Mouse (Mus musculus) cerebellum, postnatal 4 days (tissue): ENCODE measurements at regions not wholly inside any gene's neighbourhood (a gene's known extent, or its start where the extent isn't known, plus 50 kb on each side); places are given as distances from the start of the nearest gene placed in this dataset.

Experiments
- DNase-seq, 2 experiments: peaks; one replicate each; pipeline ENCODE4 v3.0.0; 2022; ENCODE audit warnings: low spot score in 2 of 2, mixed read lengths in 1 of 2

DNA sequence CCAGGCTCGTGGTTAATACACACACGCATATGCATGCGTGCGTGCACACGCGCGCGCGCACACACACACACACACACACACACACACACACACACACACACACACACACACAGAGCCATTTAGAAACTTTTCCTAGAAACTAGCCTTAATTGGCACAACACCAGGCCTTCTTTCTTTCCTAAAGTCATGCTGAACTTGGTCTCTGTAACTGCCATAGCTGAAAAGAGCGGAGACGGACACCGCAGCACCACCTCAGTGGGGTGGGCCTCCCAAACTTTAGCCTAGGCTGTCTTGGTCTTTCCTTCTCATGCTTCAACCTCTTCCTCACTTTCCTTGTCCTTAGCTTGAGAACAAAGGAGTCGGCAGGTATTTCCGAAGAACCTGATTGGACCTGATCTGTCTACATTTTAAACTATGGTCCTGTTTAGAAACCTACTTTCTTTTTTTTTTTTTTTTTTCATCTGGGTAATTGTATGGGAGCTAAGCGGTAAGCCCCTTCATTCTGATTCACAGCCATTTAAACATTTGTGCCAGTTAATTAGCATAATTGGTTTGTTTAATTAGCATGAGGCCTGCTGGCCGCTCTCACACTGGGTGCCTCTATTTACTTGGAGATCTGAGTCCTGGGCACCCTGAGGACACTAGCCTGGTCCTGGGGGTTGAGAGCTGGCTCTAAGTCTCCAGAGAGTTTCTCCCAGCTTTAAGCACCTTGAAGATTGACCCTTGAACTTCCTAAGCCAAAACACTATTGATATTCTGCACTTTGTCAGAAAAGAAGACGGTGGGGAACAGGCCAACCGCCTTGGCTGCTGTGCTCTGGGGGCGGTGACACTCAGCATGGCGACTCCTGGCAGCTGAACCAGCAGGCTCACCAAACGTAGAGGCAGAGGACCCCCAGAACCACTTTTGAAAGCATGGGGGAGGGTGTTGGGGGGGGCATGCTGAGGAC, 269.7 kb upstream of the Irx3 start:
- DNase-seq = peak in 1 of 2 experiments; percentile 37

DNA sequence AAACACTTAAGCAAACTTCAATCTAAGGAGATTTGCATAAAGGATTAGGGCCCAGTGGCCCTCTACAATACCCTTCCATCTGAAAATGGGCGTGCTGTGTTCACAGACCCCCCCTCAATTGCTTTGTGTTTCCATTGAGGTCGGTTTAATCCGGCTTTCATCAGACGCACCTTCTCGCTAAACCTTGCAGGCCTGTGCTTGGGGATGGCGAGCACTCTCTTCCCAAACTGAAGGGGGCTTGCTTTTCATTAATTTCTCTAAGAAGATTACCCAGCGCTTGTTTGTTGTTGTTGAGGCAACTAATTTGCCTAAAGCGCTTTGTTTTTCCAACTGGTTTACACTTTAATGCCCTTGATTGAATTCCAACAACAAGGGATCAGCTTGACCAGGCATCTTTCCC, 268.8 kb upstream of the Irx3 start:
- DNase-seq = no peak

DNA sequence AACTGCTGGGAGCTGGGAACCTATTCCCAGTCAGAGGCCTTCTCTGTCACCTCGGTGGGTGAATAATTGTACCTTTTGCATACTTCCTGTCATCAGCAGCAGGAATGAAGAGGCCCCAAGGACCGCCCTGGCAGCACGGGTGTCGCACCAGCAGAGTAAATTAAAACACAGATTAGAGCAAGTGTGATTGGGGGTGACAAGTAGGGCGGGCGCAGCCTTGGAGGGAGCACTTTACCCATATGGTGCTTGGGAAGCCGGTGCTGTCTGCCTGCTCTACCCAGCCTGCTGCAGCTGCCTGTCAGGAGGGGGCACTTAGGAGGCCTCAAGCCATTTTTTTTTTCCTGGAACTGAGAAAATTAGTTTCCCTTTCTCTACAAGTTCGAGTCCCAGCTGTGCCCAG, 264.6 kb upstream of the Irx3 start:
- peak in 1 of 2 experiments; percentile 21 for DNase-seq

DNA sequence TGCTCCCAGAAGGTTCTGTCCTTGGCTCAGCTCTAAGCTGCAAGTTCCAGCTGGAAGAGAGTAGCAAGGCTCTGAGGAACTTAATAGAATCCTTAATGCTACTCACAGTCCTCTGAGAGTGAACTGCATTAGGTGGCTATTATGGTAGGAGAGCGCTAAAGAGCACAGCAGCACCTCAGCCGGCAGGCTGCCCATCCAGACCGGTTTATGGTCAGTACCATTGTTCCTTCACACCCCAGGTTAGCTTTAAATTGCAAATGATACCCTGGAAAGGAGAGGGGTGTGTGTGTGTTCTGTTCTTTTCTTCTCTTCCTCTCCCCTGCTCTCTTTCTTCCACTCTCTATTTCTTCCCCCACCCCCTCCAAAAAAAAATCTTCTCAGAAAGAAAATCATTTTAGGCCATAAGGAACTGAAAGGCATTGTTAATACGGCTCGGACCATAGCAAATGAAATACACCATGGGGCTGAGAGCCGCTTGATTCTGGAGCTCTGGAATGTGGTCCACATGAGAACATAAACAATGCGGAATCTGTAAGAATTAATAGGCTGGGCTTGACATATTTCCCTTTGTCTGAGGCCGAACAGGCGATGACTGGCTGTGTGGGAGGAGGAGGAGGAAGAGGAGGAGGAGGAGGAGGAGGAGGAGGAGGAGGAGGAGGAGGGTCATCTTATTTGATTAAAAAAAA, 263.8 kb upstream of the Irx3 start:
- DNase-seq = no peak

DNA sequence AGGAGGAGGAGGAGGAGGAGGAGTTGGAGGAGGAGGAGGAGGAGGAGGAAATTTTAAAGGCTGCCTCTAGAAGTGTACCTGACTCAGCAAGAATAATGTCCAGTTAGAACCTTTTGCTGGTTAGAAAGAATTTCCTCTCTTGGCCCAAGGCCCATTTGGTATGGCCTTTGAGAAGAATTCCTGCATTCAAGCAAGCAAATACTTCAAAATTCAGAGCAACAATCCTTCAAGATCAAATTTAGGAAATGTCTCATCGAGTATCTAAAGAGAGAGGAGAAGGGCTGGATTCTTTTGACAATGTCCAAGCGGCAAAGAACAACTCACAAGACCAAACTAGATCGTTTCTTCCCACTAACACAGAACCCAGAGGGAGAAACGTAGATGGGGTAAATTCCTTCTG, 263.1 kb upstream of the Irx3 start:
- DNase-seq = no peak

DNA sequence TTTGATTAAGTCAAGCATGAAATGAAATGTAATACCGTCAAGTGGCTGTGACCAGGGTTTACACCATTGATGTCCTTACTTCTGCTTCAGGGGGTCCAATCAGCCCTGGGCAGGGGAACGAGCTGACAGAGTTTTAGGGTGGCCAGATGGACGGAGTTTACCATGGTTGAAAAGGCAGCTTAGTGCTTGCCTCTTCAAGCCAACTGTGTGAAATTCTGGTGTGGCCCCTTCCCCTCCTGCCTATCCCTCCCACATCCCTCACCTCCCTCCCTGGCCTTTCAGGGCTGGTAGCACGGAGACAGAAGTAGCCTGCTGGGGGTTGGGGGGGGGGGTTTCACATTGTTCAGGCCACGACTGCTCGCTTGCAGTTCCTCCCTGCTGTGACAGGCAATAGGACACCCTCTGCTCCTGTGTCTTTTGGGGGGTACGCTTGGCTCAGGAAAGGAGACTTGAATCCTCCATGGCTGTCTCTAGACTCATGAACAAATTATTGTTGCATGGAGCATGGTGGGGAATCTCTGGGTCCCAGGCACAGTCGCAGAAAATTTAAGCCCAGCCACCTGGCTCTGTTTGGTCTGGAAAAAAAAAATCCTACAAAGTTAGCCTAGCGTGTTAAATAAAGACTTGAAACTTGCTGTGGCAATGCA, 262.4 kb upstream of the Irx3 start:
- peak in 1 of 2 experiments; percentile 26 for DNase-seq

DNA sequence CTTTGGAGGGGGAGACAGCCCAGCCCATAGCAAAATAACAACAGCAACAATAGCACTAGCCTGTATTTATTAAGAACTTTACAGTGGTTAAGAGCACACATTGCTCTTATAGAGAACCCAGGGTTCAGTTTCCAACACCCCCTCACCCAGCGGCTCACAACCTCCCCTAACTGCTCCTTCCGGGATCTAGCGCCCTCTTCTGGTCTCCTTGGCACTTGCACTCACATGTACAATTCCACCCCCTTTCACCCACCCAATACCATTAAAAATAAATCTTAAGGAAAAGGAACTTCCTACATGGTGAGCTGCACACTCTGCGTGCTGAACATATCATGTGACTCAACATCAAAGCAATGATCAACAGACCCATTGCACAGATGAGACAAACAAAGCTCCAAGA, 261.5 kb upstream of the Irx3 start:
- no peak for DNase-seq

DNA sequence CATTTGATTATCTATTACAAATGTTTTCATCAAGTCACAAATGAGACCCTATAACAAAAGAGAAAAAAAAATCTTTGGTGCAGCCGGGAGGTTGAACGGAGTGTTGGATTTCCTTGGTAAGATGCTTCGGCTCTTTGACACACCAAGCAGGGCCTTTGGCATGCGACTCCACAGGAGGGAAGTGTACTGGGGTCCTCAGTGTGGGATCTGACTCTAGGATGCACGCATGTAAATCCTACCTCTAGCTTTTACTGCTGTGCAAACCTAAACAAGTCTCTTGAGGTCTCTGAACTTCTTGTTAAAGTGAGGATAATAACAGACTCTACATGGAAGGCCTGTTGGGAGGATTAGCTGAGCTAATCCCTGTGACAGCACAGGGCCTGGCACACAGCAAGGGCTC, 257.6 kb upstream of the Irx3 start:
- no peak for DNase-seq

DNA sequence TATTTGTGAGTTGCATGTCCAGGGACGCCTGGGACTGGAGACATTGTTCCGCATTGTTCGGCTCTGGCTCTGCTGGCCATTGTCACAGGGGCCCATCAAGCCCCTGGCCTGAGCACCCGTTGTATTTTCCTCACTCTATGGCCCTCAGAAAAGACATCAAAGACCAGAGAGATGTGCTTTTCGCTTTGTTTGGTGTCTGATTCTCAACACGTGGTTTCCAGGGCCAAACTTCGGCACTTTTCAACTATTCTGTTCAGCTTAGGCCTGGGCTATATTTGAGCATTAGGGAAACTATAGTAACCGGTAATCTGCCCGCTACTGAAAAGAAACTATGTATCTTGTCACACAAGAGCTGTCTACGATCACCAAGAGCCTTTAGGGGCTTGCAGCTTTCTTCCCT, 257.1 kb upstream of the Irx3 start:
- DNase-seq = no peak

DNA sequence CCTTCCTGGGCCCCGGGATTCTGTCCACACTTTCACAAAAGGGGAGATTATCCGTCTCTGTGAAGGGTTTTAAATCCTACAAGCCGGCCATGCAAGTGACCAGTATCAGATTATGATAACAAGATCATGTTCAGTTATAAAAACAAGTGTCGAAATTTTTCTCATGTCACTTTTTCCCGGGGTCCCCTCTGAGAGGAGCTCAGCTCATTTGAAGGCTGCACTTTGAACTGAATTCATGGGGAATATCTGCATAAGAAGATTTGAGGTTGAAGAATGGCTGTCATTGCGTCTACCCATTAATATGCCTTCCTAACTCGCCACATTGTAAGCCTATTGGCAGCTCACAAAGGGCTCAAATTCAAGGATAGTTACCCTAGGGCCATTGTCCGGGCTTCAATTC, 256.0 kb upstream of the Irx3 start:
- no peak for DNase-seq

DNA sequence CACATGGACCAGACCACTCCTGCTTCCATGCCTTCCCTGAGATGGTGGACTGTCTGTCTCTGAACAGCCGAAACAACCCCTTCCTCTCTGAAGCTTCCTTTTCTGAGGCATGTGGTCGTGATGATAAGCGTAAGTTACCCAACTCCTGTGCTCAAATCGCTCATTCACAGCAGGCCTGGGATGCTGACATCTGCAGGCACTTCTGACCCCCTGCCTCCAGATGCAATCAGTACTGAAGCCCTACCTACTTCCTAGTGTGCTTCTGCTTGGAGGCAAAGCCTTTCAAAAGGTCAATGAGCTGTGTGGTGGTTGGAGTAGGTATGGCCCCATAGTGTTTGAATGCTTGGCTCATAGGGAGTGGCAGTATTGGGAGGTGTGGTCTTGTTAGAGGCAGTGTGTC, 253.7 kb upstream of the Irx3 start:
- DNase-seq = no peak

DNA sequence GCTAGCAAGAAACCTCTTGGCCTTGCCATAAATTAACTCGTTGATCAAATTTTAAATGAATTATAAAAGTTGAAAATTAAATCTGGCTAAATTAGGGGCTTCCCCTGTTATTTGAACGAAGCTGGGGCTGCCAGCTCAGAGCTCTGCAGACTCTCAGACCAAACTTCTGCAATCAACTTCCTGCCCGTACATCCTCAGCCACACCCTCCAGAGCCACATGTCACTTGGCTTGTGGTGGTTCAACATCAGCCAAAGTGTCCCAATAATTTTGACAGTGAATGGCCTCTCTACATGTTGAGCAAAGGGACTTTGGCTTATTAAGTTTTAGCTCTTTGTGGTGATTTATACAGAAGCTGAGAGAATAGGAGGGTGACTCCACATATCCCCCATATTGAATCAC, 242.8 kb upstream of the Irx3 start:
- DNase-seq = no peak

DNA sequence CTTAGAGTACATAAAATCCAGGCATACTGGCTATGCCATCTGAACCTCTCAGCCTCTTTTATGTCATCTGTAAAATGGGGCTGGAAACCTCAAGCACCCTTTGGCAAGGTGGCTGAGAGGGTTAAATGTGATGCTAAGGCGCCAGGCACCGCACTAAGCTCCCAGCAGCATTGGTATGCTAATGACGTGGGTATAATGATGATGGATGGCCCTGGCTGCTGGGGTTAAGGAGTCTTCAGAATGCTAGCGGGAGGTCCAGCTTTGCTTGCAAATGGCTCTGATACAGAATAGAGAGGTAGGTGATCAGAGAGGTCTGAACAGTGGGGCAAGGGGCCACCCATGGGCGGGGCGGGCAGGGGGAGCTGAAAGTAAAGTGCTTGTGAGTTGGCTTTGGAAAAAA, 241.1 kb upstream of the Irx3 start:
- DNase-seq = no peak

DNA sequence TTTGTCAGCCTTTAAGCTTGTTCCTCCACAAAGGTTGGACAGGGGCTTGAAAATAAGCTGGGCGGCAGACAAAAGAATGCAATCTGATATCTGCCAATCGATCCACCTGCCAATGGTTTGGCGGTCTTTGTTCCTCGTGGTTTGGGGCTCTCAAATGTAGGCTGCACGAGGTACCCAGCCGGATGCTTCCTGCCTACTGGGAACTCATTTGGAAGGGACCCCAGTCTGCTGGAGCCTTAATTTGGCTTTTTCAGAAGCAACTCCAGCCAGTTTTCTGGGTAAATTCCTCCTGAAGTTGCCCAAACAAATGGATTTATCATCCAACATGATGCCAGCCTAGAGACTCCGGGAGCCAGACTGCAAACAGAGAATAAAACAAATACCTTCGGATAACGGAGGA, 228.1 kb upstream of the Irx3 start:
- DNase-seq = no peak

DNA sequence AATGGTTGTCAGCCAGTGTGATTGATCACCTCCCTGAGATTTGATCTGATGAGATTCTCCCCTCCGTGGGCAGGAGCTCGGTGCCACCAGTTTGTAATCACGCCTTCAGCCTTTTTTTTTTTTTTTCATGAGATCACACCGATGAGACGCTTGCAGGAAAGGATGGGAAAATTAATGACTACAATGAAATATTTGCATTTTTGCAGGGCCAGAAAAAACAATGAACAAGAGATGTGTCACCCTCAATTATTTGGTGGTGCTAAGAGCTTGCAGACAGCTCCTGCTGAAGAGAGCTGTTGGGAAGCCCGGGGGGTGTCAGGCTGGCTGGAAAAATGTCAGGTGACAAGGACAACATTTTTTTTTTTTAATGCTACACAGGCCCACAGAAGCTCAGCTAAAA, 227.6 kb upstream of the Irx3 start:
- DNase-seq = no peak

DNA sequence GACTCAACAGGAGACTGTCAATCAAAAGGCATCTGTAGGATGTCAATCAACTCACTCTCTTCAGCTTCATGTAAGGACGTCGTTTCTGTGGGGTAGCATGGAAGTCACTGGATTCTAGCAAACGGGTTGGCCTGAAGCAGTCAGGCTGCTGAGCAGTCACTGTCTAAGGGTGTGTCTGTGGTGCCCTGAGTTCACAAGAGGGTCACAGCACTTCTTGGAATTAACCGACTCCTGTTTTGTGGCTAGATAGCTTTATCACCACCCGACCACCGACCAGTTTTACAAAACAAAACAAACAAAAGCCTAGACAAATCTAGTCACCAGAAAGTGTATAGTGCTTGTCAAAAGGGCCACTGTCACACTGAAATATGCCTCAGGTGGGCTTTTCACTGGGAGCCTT, 226.4 kb upstream of the Irx3 start:
- no peak for DNase-seq

DNA sequence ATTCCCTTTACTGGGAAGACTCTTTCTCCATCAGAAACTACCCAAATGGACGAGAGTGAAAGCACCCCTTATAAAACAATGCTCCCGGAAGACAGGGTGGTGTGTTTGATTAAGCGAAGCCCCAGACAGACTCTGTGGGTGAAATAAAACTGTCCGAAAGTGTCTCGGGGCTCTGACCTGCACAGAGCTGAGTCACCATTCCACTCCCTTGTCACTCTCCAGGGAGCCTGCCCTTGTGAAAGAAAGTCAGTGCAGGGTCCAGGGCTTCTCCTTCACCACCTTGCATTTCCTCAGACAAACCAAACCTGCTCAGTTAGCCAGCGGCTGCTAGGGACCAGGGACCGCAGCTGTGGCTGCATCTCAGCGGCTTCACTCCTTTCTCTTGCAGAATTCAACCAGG, 222.3 kb upstream of the Irx3 start:
- DNase-seq = no peak

DNA sequence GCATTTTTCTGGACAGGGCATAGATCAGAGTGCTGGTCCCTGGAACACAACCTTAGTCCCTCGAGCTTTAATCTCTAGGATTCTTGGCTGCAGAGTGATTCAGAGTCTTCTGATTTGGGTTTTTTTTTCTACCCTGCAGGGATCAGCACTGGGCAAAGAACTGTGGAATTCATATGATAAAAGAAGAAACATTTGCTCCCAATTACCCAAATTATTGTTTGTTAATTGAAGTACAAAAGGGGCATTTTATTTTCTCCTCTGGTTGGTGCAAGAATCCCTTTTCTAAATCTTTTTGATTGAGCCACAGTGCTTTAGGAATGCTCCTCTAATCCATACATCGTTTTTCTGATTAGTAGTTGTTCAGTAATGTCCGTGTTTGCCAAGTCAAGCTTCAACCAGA, 219.7 kb upstream of the Irx3 start:
- DNase-seq = no peak

DNA sequence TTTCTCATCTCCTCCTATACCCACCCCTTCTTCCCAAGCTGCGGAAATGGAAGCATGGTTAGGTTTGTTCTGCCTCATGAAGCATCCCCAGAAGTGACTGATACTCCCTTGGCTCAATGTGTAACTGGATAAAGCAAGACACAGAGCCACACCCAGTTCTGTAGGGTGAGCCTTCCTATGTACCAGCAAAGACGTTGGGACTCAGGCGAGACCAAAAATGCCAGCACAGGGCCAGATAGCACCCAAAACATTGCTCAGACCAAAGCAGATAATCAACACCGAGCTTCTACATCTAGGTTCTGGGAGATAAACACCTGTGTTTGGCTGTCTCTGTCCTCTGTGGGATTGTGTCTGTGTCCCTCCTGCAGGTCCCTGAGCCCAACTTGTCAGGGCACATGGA, 212.8 kb upstream of the Irx3 start:
- no peak for DNase-seq

DNA sequence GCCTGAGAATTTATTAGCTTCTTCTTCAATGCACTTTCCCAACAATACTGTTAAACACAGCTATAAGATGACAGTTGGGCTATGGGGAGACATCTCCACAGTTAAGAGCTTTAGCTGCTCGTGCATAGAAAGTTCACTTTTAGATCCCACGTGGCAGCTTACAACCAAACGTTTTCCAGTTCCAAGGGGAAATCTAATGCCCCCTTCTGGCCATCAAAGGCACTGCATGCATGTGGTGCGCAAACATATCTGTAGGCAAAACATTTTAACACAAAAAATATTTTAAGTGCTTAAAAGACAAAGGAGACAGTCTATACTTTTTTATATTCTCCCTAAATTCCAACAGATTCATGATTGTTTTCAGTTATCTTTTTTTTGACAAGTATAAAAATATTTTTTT, 211.3 kb upstream of the Irx3 start:
- DNase-seq = no peak

DNA sequence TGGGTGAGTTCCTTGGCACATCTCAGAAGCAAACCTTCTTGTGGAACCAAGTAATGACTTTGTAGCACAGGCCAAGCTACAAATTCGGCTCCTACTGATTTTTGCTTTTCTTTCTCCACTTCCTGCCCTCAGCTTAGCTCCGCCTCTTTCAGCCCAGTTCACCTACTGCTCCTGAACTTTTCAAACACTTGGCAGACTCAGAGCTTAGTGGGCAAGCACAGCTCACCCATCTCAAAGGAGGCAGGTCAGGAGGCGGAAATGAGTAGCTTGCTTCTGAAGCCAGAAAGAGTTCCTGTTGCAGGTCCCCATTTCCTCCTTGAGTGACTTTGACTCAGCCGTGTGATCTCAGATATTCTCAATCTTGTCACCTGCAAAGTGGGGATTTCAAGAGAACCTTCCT, 208.5 kb upstream of the Irx3 start:
- no peak for DNase-seq
